Mouse (Mus musculus) E14TG2a.4 (cell line): ENCODE measurements around the gene Gng12.

Experiments
- CTCF ChIP-seq: conservative IDR thresholded peaks from 2 replicates; pipeline ENCODE4 v1.5.1; 2014; ENCODE audit warnings: low read length
- NANOG ChIP-seq: IDR thresholded peaks from 2 replicates; pipeline ENCODE4 v1.6.1; 2014; ENCODE audit warnings: borderline replicate concordance, low read length, mixed read lengths
- POU5F1 ChIP-seq: IDR thresholded peaks from 2 replicates; pipeline ENCODE4 v1.6.1; 2014; ENCODE audit warnings: low read length, borderline replicate concordance

GRCm38 (mm10) chr6:66944190-66945003 lies 48.2 kb downstream of the Gng12 start:
- TF ChIP-seq CTCF (no peak), NANOG (no peak), POU5F1 (no peak)
